In the genomic region with DNA sequence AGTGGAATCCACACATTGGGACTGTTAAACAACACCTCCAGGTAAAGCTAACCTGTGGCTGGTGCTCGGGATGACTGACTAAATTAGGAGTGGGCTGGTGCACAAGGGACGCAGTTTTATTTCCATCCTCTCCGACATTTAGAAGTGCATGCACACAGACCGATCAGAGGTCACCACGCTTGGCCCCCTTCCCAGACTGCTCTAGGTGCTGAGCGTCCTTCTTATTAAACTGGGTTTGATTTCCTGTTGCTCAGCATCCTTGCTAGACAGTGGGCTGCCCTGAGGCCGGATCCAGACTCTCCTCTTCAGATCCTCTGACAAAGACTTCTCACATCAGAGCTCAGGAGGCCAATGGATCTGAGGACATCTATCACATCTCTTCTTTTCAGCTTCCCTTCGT, we compare ENCODE assay signal across 14 mouse cellular contexts.
DNase-seq lines count a peak whose midpoint lies in the region; ATAC-seq lines count a peak whose summit lies in the region.
"Had no signal": no experiment of that assay in that cellular context is flagged by ENCODE, and none has a peak within 500 bp of the region (broad histone marks: within the 10 kb centered on the region; RNA-seq: fewer than 3 reads in every experiment).

No protein-coding gene starts in this region.

- no peak overlapping the region for H3K4me3 ChIP-seq in midbrain, embryonic 14.5 days (replicated peaks; ENCODE audit: low read depth, low read length)
- H3K4me3 ChIP-seq in midbrain, embryonic 16.5 days (ENCODE audit: low read depth, low read length), result no peak overlapping the region
- no peak overlapping the region for H3K4me3 ChIP-seq in limb, embryonic 10.5 days
- H3K4me3 ChIP-seq: embryonic facial prominence, embryonic 13.5 days; midbrain, embryonic 12.5 days had no signal

- no peaks in the 10 kb centered on the region for H3K27me3 ChIP-seq in midbrain, embryonic 14.5 days (ENCODE audit: control insufficient read depth, insufficient read depth, low read length)
- H3K27me3 ChIP-seq in midbrain, embryonic 16.5 days (ENCODE audit: control insufficient read depth, insufficient read depth, low read depth, low read length), result no peaks in the 10 kb centered on the region
- no peaks in the 10 kb centered on the region for H3K27me3 ChIP-seq in limb, embryonic 10.5 days (ENCODE audit: low read depth, poor library complexity, severe bottlenecking)
- H3K27me3 ChIP-seq: embryonic facial prominence, embryonic 13.5 days had no signal

- H3K9me3 ChIP-seq in midbrain, embryonic 14.5 days (ENCODE audit: control insufficient read depth, low read length), result no peaks in the 10 kb centered on the region
- H3K9me3 ChIP-seq in midbrain, embryonic 16.5 days (replicated peaks; ENCODE audit: control insufficient read depth, low read length, poor library complexity, severe bottlenecking), result no peaks in the 10 kb centered on the region
- H3K9me3 ChIP-seq in limb, embryonic 10.5 days (replicated peaks), result no peaks in the 10 kb centered on the region
- H3K9me3 ChIP-seq: embryonic facial prominence, embryonic 13.5 days; midbrain, embryonic 12.5 days had no signal

- WGBS in midbrain, embryonic 14.5 days, result 64% methylated on average over 8 of the region's 8 CpGs
- 54% methylated on average over 8 of the region's 8 CpGs for WGBS in midbrain, embryonic 16.5 days
- 20% methylated on average over 8 of the region's 8 CpGs for WGBS in limb, embryonic 10.5 days

- H3K9ac ChIP-seq in midbrain, embryonic 14.5 days (replicated peaks; ENCODE audit: low read length), result no peak overlapping the region
- no peak overlapping the region for H3K9ac ChIP-seq in midbrain, embryonic 16.5 days (ENCODE audit: low read depth, low read length)
- H3K9ac ChIP-seq: embryonic facial prominence, embryonic 13.5 days; forebrain, postnatal 0 days; midbrain, embryonic 12.5 days had no signal

- peak; percentile 8 for DNase-seq in gastrocnemius, postnatal 10 days
- no peak for DNase-seq in gastrocnemius, postnatal 4 days (ENCODE audit: low spot score in 2 of 2)
- peak; percentile 22 for DNase-seq in midbrain, embryonic 14.5 days
- DNase-seq in kidney, adult 11 months, result peak; percentile 14
- peak; percentile 45 for DNase-seq in limb, embryonic 10.5 days (ENCODE audit: low spot score)
- DNase-seq in natural killer cell, adult 2 months (ENCODE audit: low spot score in 2 of 2), result no peak
- DNase-seq: cerebellum, adult 9-11 months; forebrain, postnatal 0 days; thymus, adult 18-20 months had no signal

- H3K4me2 ChIP-seq in midbrain, embryonic 14.5 days (ENCODE audit: low read length), result no peak overlapping the region
- H3K4me2 ChIP-seq in midbrain, embryonic 16.5 days (ENCODE audit: low read length), result no peak overlapping the region
- H3K4me2 ChIP-seq: embryonic facial prominence, embryonic 13.5 days; midbrain, embryonic 12.5 days had no signal

- no peaks in the 10 kb centered on the region for H3K36me3 ChIP-seq in midbrain, embryonic 14.5 days (ENCODE audit: control insufficient read depth, insufficient read depth, low read length)
- no peaks in the 10 kb centered on the region for H3K36me3 ChIP-seq in midbrain, embryonic 16.5 days (ENCODE audit: control insufficient read depth, insufficient read depth, low read length)
- no peaks in the 10 kb centered on the region for H3K36me3 ChIP-seq in limb, embryonic 10.5 days
- H3K36me3 ChIP-seq: embryonic facial prominence, embryonic 13.5 days; midbrain, embryonic 12.5 days had no signal

- H3K4me1 ChIP-seq in midbrain, embryonic 14.5 days (ENCODE audit: control insufficient read depth, insufficient read depth, low read length), result 0 out of 2 replicates have a peak, but pooled peaks cover 6% of the 10 kb centered on the region
- H3K4me1 ChIP-seq in midbrain, embryonic 16.5 days (ENCODE audit: control insufficient read depth, insufficient read depth, low read length), result peaks cover 8% of the 10 kb centered on the region; the same call in 1 of the 2 replicates
- peaks cover 50% of the 10 kb centered on the region for H3K4me1 ChIP-seq in limb, embryonic 10.5 days

- ATAC-seq in midbrain, embryonic 14.5 days (ENCODE audit: low FRiP score, low TSS enrichment), result no peak
- no peak for ATAC-seq in midbrain, embryonic 16.5 days
- no peak for ATAC-seq in megakaryocyte-erythroid progenitor cell, adult 5-6 weeks (replicated peaks; ENCODE audit: low FRiP score, low TSS enrichment, poor library complexity, severe bottlenecking)
- ATAC-seq: forebrain, postnatal 0 days; intestine, postnatal 0 days had no signal

- H3K27ac ChIP-seq in midbrain, embryonic 14.5 days (replicated peaks; ENCODE audit: low read depth, low read length), result no peak overlapping the region
- no peak overlapping the region for H3K27ac ChIP-seq in midbrain, embryonic 16.5 days (ENCODE audit: low read length)
- H3K27ac ChIP-seq in limb, embryonic 10.5 days, result peak overlapping the region; percentile 74
- H3K27ac ChIP-seq: embryonic facial prominence, embryonic 13.5 days; midbrain, embryonic 12.5 days had no signal

Comparison
In these comparisons a context has a peak if more than half of its experiments do, and no peak if none do; other contexts are left out.
1. DNase-seq: peak in gastrocnemius, postnatal 10 days (single experiment), midbrain, embryonic 14.5 days (single experiment), kidney, adult 11 months (single experiment) and limb, embryonic 10.5 days (single experiment); none in gastrocnemius, postnatal 4 days (0 of 2) and natural killer cell, adult 2 months (0 of 2).